Mouse (Mus musculus): ENCODE measurements around the gene Pafah2. TPM values are rescaled to one million over a fixed set of nuclear protein-coding genes. Genes with fewer than 3 reads are reported as not detected.

Pafah2 gene
- polyA plus RNA-seq, 1 experiment from 2014 or later = 14.3 TPM

GRCm38 (mm10) chr4:134421971-134422370 lies 25.9 kb downstream of the Pafah2 start:
- ATAC-seq (no peak), DNase-seq (no peak)
- Histone ChIP-seq H3K27ac (ENCODE audit: low read depth) (no peak overlapping the region), H3K4me2 (ENCODE audit: low read depth, low read length) (no peak overlapping the region), H3K36me3 (replicated peaks; ENCODE audit: insufficient read depth, low read length) (peaks cover 30% of the 10 kb centered on the region), H3K4me1 (ENCODE audit: insufficient read depth) (no peaks in the 10 kb centered on the region), H3K27me3 (ENCODE audit: insufficient read depth, low read length) (no peaks in the 10 kb centered on the region), H3K4me3 (ENCODE audit: low read depth, low read length) (no peak overlapping the region), H3K9ac (replicated peaks) (no peak overlapping the region), H3K9me3 (ENCODE audit: low read length) (no peaks in the 10 kb centered on the region)
- no peak for TF ChIP-seq CTCF (IDR thresholded peaks at IDR 0.05; ENCODE audit: low read depth)
- no peak for TF ChIP-seq EP300 (IDR thresholded peaks at IDR 0.05; ENCODE audit: low read depth)
- 79% methylated on average over 11 of the region's 11 CpGs for WGBS (ENCODE audit: insufficient replicate concordance)

- no peak for ATAC-seq
- H3K9ac ChIP-seq (replicated peaks) = no peak overlapping the region
- H3K4me3 ChIP-seq (ENCODE audit: low read depth, low read length) = no peak overlapping the region
- H3K27me3 ChIP-seq (ENCODE audit: insufficient read depth, low read length) = no peaks in the 10 kb centered on the region
- 87% methylated on average over 7 of the region's 7 CpGs for WGBS (ENCODE audit: insufficient replicate concordance)
- H3K4me1 ChIP-seq (ENCODE audit: insufficient read depth) = no peaks in the 10 kb centered on the region
- TF ChIP-seq CTCF (IDR thresholded peaks at IDR 0.05; ENCODE audit: low read depth) = no peak
- no peak for TF ChIP-seq EP300 (IDR thresholded peaks at IDR 0.05; ENCODE audit: low read depth)
- H3K4me2 ChIP-seq (ENCODE audit: low read depth, low read length) = no peak overlapping the region
- no peak overlapping the region for H3K27ac ChIP-seq (ENCODE audit: low read depth)
- DNase-seq = no peak
- peaks cover 27% of the 10 kb centered on the region for H3K36me3 ChIP-seq (replicated peaks; ENCODE audit: insufficient read depth, low read length)
- H3K9me3 ChIP-seq (ENCODE audit: low read length) = no peaks in the 10 kb centered on the region
Observed at GRCm38 (mm10) chr4:134423949-134424348, 27.8 kb downstream of the Pafah2 start.

GRCm38 (mm10) chr4:134425088-134425487 lies 29.0 kb downstream of the Pafah2 start:
- ATAC-seq = no peak
- Histone ChIP-seq H3K9ac (replicated peaks) (no peak overlapping the region), H3K9me3 (ENCODE audit: low read length) (no peaks in the 10 kb centered on the region), H3K4me3 (ENCODE audit: low read depth, low read length) (no peak overlapping the region), H3K27ac (ENCODE audit: low read depth) (no peak overlapping the region), H3K4me1 (ENCODE audit: insufficient read depth) (no peaks in the 10 kb centered on the region), H3K4me2 (ENCODE audit: low read depth, low read length) (no peak overlapping the region), H3K36me3 (replicated peaks; ENCODE audit: insufficient read depth, low read length) (peaks cover 21% of the 10 kb centered on the region), H3K27me3 (ENCODE audit: insufficient read depth, low read length) (no peaks in the 10 kb centered on the region)
- DNase-seq = no peak
- WGBS (ENCODE audit: insufficient replicate concordance) = 79% methylated on average over 7 of the region's 7 CpGs
- TF ChIP-seq CTCF (IDR thresholded peaks at IDR 0.05; ENCODE audit: low read depth) (no peak), EP300 (IDR thresholded peaks at IDR 0.05; ENCODE audit: low read depth) (no peak)

GRCm38 (mm10) chr4:134430381-134431004 lies 34.4 kb downstream of the Pafah2 start:
- TF ChIP-seq EP300 (IDR thresholded peaks at IDR 0.05; ENCODE audit: low read depth) = no peak
- TF ChIP-seq CTCF (IDR thresholded peaks at IDR 0.05; ENCODE audit: low read depth) = no peak
- Histone ChIP-seq H3K27me3 (ENCODE audit: insufficient read depth, low read length) (no peaks in the 10 kb centered on the region), H3K4me2 (ENCODE audit: low read depth, low read length) (no peak overlapping the region), H3K36me3 (replicated peaks; ENCODE audit: insufficient read depth, low read length) (no peaks in the 10 kb centered on the region; the same call in 1 of the 2 replicates), H3K9me3 (ENCODE audit: low read length) (no peaks in the 10 kb centered on the region), H3K4me1 (ENCODE audit: insufficient read depth) (no peaks in the 10 kb centered on the region), H3K9ac (replicated peaks) (no peak overlapping the region), H3K27ac (ENCODE audit: low read depth) (no peak overlapping the region), H3K4me3 (ENCODE audit: low read depth, low read length) (no peak overlapping the region)
- no peak for DNase-seq
- ATAC-seq = no peak
- WGBS (ENCODE audit: insufficient replicate concordance) = 64% methylated on average over 23 of the region's 23 CpGs

- TF ChIP-seq CTCF (IDR thresholded peaks at IDR 0.05; ENCODE audit: low read depth) = no peak
- TF ChIP-seq EP300 (IDR thresholded peaks at IDR 0.05; ENCODE audit: low read depth) = no peak
- H3K9me3 ChIP-seq (ENCODE audit: low read length) = no peaks in the 10 kb centered on the region
Observed at GRCm38 (mm10) chr4:134432686-134433360, 36.7 kb downstream of the Pafah2 start.

GRCm38 (mm10) chr4:134436185-134436584 lies 40.1 kb downstream of the Pafah2 start:
- Histone ChIP-seq H3K4me3 (ENCODE audit: low read depth, low read length) (no peak overlapping the region), H3K9ac (replicated peaks) (no peak overlapping the region), H3K36me3 (replicated peaks; ENCODE audit: insufficient read depth, low read length) (no peaks in the 10 kb centered on the region), H3K4me1 (ENCODE audit: insufficient read depth) (peaks cover 9% of the 10 kb centered on the region), H3K27ac (ENCODE audit: low read depth) (no peak overlapping the region), H3K27me3 (ENCODE audit: insufficient read depth, low read length) (no peaks in the 10 kb centered on the region), H3K9me3 (ENCODE audit: low read length) (no peaks in the 10 kb centered on the region), H3K4me2 (ENCODE audit: low read depth, low read length) (no peak overlapping the region)
- WGBS (ENCODE audit: insufficient replicate concordance) = 55% methylated on average over 7 of the region's 7 CpGs
- TF ChIP-seq EP300 (IDR thresholded peaks at IDR 0.05; ENCODE audit: low read depth) = no peak
- no peak for DNase-seq
- ATAC-seq = no peak

More at GRCm38 (mm10) chr4:134432686-134433360, 36.7 kb downstream of the Pafah2 start:
- DNase-seq (no peak), ATAC-seq (no peak)
- Histone ChIP-seq H3K4me2 (ENCODE audit: low read depth, low read length) (no peak overlapping the region), H3K27me3 (ENCODE audit: insufficient read depth, low read length) (no peaks in the 10 kb centered on the region), H3K4me3 (ENCODE audit: low read depth, low read length) (no peak overlapping the region), H3K27ac (ENCODE audit: low read depth) (no peak overlapping the region), H3K36me3 (replicated peaks; ENCODE audit: insufficient read depth, low read length) (no peaks in the 10 kb centered on the region), H3K9ac (replicated peaks) (no peak overlapping the region), H3K4me1 (ENCODE audit: insufficient read depth) (no peaks in the 10 kb centered on the region)
- WGBS (ENCODE audit: insufficient replicate concordance) = 81% methylated on average over 15 of the region's 15 CpGs

Measured in liver, postnatal 0 days (tissue).